Mouse (Mus musculus): Measurements from ENCODE around the gene Kat6b. TPM values are rescaled to one million over a fixed set of nuclear protein-coding genes. Genes with fewer than 3 reads are reported as not detected.

Kat6b gene
- total and polyA plus RNA-seq, 3 experiments, result 2.3 to 10.9 (median 8.0) TPM

DNA sequence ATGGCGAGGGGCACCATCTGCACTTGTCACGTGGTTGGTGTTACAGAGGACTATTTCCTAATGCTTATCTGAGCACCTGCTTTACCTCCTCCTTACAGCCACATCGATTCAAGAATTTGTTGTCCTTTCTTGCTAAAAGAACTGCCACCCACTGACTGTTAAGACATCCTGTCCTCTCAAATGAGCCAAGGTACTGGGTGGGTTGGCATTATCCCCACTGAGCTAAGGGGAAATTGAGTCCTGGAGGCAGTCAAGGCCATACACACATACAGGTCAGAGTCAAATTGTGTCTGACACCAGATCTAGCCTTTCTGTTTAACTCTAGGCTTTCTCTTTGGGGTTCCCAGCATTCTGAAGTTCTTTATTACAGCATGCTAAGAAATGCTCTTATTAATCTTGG is 56.6 kb downstream of the Kat6b start:
- Histone ChIP-seq H3K9ac (ENCODE audit: insufficient read depth, low read depth) (no peak overlapping the region), H3K27me3 (replicated peaks) (no peaks in the 10 kb centered on the region), H3K79me2 (replicated peaks; ENCODE audit: control insufficient read depth, extremely low read depth, insufficient read depth, poor library complexity, severe bottlenecking) (no peaks in the 10 kb centered on the region; the same call in 1 of the 2 replicates), H3K27ac (ENCODE audit: insufficient read depth, low read depth) (no peak overlapping the region), H3K4me2 (ENCODE audit: insufficient read depth, low read depth, poor library complexity, severe bottlenecking) (no peak overlapping the region), H3K9me3 (replicated peaks; ENCODE audit: low read length) (peaks cover 3% of the 10 kb centered on the region), H3K4me3 (replicated peaks in 1 of 3; ENCODE audit: low read depth in 2 of 3, low read length in 2 of 3, poor library complexity in 1 of 3) (no peak overlapping the region), H3K4me1 (ENCODE audit: control insufficient read depth in 1 of 2, insufficient read depth in 2 of 2) (peaks cover 21 to 38% of the 10 kb centered on the region in 2 experiments), H3K36me3 (replicated peaks in 1 of 2; ENCODE audit: control insufficient read depth in 1 of 2, insufficient read depth in 1 of 2, low read length in 1 of 2) (peaks cover 5 to 17% of the 10 kb centered on the region in 2 experiments)
- dilution Hi-C loops (cut with MboI; ENCODE audit: extremely low pct_ligation_motif_present, extremely low pct_unique_long_range_greater_than_20kb, low sequenced_read_pairs), result no loop called here
- TF ChIP-seq ELF1 (IDR thresholded peaks at IDR 0.05; ENCODE audit: low read depth, low read length) (no peak), TBP (conservative IDR thresholded peaks at IDR 0.05; ENCODE audit: low read depth, low read length) (no peak), CTCF (conservative IDR thresholded peaks at IDR 0.05 in 1 of 2, IDR thresholded peaks at IDR 0.05 in 1 of 2; ENCODE audit: low read depth in 2 of 2, low read length in 2 of 2) (no peak), UBTF (IDR thresholded peaks at IDR 0.05; ENCODE audit: low read depth, low read length) (no peak), USF2 (conservative IDR thresholded peaks at IDR 0.05; ENCODE audit: low read depth, low read length) (no peak), IRF4 (IDR thresholded peaks at IDR 0.05; ENCODE audit: low read depth, low read length) (no peak), ZNF384 (IDR thresholded peaks at IDR 0.05; ENCODE audit: low read depth, low read length) (no peak), MAX (IDR thresholded peaks at IDR 0.05; ENCODE audit: low read length) (no peak), SIN3A (IDR thresholded peaks at IDR 0.05; ENCODE audit: low read length) (no peak), POLR2A (IDR thresholded peaks at IDR 0.05; ENCODE audit: low read depth, low read length) (no peak), ZKSCAN1 (IDR thresholded peaks at IDR 0.05; ENCODE audit: borderline replicate concordance, low read depth, low read length) (no peak), HCFC1 (IDR thresholded peaks at IDR 0.05; ENCODE audit: low read depth, low read length) (no peak)
- in situ Hi-C loops (cut with MboI; ENCODE audit: low pct_ligation_motif_present, low pct_unique_long_range_greater_than_20kb, low sequenced_read_pairs), result loop anchor here (10.0 kb wide), 1 partner anchor 67 kb away; no protein-coding TSS in a partner anchor
- DNase-seq (ENCODE audit: extremely low read depth), result no peak

DNA sequence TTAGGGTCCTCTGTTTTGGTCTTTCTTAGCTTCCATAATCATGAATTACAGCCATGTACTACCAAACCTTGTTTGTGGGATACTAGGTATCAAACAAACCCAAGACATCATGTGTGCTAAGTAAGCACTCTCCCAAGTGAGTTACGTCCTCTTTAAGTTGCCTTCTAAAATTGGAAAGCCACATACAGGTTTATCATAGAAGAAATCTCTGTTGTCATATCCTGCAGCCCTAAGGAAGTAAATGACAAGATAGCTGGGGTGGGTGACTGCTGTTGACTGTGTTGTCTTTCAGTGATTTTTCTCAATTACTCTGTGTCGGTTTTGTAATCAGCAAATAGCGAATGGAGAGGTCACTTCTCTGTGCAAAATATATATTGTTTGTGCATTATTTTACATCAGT is 58.5 kb downstream of the Kat6b start:
- Histone ChIP-seq H3K4me3 (replicated peaks in 1 of 3; ENCODE audit: low read depth in 2 of 3, low read length in 2 of 3, poor library complexity in 1 of 3) (no peak overlapping the region), H3K36me3 (replicated peaks in 1 of 2; ENCODE audit: control insufficient read depth in 1 of 2, insufficient read depth in 1 of 2, low read length in 1 of 2) (peaks cover 5 to 18% of the 10 kb centered on the region in 2 experiments), H3K9ac (ENCODE audit: insufficient read depth, low read depth) (no peak overlapping the region), H3K4me2 (ENCODE audit: insufficient read depth, low read depth, poor library complexity, severe bottlenecking) (no peak overlapping the region), H3K27ac (ENCODE audit: insufficient read depth, low read depth) (no peak overlapping the region), H3K79me2 (replicated peaks; ENCODE audit: control insufficient read depth, extremely low read depth, insufficient read depth, poor library complexity, severe bottlenecking) (no peaks in the 10 kb centered on the region; the same call in 1 of the 2 replicates), H3K9me3 (replicated peaks; ENCODE audit: low read length) (peaks cover 3% of the 10 kb centered on the region), H3K27me3 (replicated peaks) (no peaks in the 10 kb centered on the region), H3K4me1 (ENCODE audit: control insufficient read depth in 1 of 2, insufficient read depth in 2 of 2) (peaks cover 15 to 26% of the 10 kb centered on the region in 2 experiments; a peak in 3 of 4 replicates)
- no peak for TF ChIP-seq IRF4 (IDR thresholded peaks at IDR 0.05; ENCODE audit: low read depth, low read length)
- no peak for TF ChIP-seq HCFC1 (IDR thresholded peaks at IDR 0.05; ENCODE audit: low read depth, low read length)
- no peak for TF ChIP-seq MAZ (IDR thresholded peaks at IDR 0.05; ENCODE audit: low read depth, low read length)
- TF ChIP-seq MAFK (IDR thresholded peaks at IDR 0.05; ENCODE audit: insufficient replicate concordance, low read length), result no peak
- TF ChIP-seq JUND (conservative IDR thresholded peaks at IDR 0.05; ENCODE audit: low read depth, low read length), result no peak
- TF ChIP-seq E2F4 (IDR thresholded peaks at IDR 0.05; ENCODE audit: insufficient replicate concordance, low read depth, low read length), result no peak
- TF ChIP-seq EP300 (IDR thresholded peaks at IDR 0.05; ENCODE audit: low read length), result no peak
- TF ChIP-seq ZMIZ1 (IDR thresholded peaks at IDR 0.05; ENCODE audit: low read depth, low read length), result no peak
- no peak for TF ChIP-seq PAX5 (IDR thresholded peaks at IDR 0.05; ENCODE audit: low read length)
- no peak for TF ChIP-seq ETS1 (conservative IDR thresholded peaks at IDR 0.05; ENCODE audit: low read depth, low read length)
- no peak for TF ChIP-seq UBTF (IDR thresholded peaks at IDR 0.05; ENCODE audit: low read depth, low read length)
- no peak for TF ChIP-seq NELFE (IDR thresholded peaks at IDR 0.05; ENCODE audit: low read depth, low read length)
- TF ChIP-seq ZKSCAN1 (IDR thresholded peaks at IDR 0.05; ENCODE audit: borderline replicate concordance, low read depth, low read length), result no peak
- TF ChIP-seq ELF1 (IDR thresholded peaks at IDR 0.05; ENCODE audit: low read depth, low read length), result no peak
- no peak for TF ChIP-seq RCOR1 (conservative IDR thresholded peaks at IDR 0.05; ENCODE audit: low read depth, low read length)
- TF ChIP-seq USF1 (IDR thresholded peaks at IDR 0.05; ENCODE audit: low read depth, low read length), result no peak
- no peak for TF ChIP-seq MAX (IDR thresholded peaks at IDR 0.05; ENCODE audit: low read length)
- DNase-seq (ENCODE audit: extremely low read depth), result no peak
- in situ Hi-C loops (cut with MboI; ENCODE audit: low pct_ligation_motif_present, low pct_unique_long_range_greater_than_20kb, low sequenced_read_pairs) (loop anchor here (10.0 kb wide), 1 partner anchor 65 kb away; no protein-coding TSS in a partner anchor), dilution Hi-C loops (cut with MboI; ENCODE audit: extremely low pct_ligation_motif_present, extremely low pct_unique_long_range_greater_than_20kb, low sequenced_read_pairs) (no loop called here)

Data from CH12.LX (cell line).